8 mouse cellular contexts compared by ENCODE assay signal in genomic region chr1:134708274-134708673, GRCm38 (mm10).
DNase-seq lines count a peak whose midpoint lies in the region; ATAC-seq and TF ChIP-seq lines count a peak whose summit lies in the region.

No protein-coding gene starts in this region.

- DNase-seq in kidney, adult 9 months: no peak
- no peak for DNase-seq in midbrain, postnatal 0 days (ENCODE audit: low spot score)
- DNase-seq in spleen, postnatal 4 days (ENCODE audit: low spot score in 2 of 2): no peak
- DNase-seq in kidney, postnatal 14 days: no peak

- peaks cover 31% of the 10 kb centered on the region for H3K4me1 ChIP-seq in kidney, embryonic 16.5 days (ENCODE audit: insufficient read depth, low read length)
- peaks cover 17% of the 10 kb centered on the region for H3K4me1 ChIP-seq in embryonic facial prominence, embryonic 12.5 days
- H3K4me1 ChIP-seq in hindbrain, embryonic 16.5 days (ENCODE audit: control insufficient read depth, insufficient read depth, low read depth, low read length): peaks cover 20% of the 10 kb centered on the region
- no peaks in the 10 kb centered on the region; the same call in 1 of the 2 replicates for H3K4me1 ChIP-seq in midbrain, postnatal 0 days (ENCODE audit: insufficient read depth, low read length)

- WGBS in kidney, embryonic 16.5 days: 11% methylated on average over 8 of the region's 8 CpGs
- 6% methylated on average over 8 of the region's 8 CpGs for WGBS in embryonic facial prominence, embryonic 12.5 days
- 13% methylated on average over 7 of the region's 8 CpGs for WGBS in hindbrain, embryonic 16.5 days
- 14% methylated on average over 8 of the region's 8 CpGs for WGBS in midbrain, postnatal 0 days

- no peak overlapping the region for H3K9ac ChIP-seq in kidney, embryonic 16.5 days (replicated peaks; ENCODE audit: low read length)
- 0 out of 2 replicates have a peak overlapping the region, but pooled peaks have one; percentile 56 for H3K9ac ChIP-seq in embryonic facial prominence, embryonic 12.5 days
- H3K9ac ChIP-seq in hindbrain, embryonic 16.5 days (ENCODE audit: low read depth, low read length): peak overlapping the region; percentile 77
- no peak overlapping the region for H3K9ac ChIP-seq in midbrain, postnatal 0 days (replicated peaks; ENCODE audit: low read length, poor library complexity, severe bottlenecking)

- no peaks in the 10 kb centered on the region for H3K9me3 ChIP-seq in kidney, embryonic 16.5 days (ENCODE audit: low read length)
- H3K9me3 ChIP-seq in embryonic facial prominence, embryonic 12.5 days: no peaks in the 10 kb centered on the region
- H3K9me3 ChIP-seq in hindbrain, embryonic 16.5 days (ENCODE audit: control insufficient read depth, low read length): no peaks in the 10 kb centered on the region
- H3K9me3 ChIP-seq in midbrain, postnatal 0 days (ENCODE audit: low read length): no peaks in the 10 kb centered on the region

- no peak overlapping the region for H3K27ac ChIP-seq in kidney, embryonic 16.5 days (ENCODE audit: low read length)
- H3K27ac ChIP-seq in embryonic facial prominence, embryonic 12.5 days: no peak overlapping the region
- no peak overlapping the region for H3K27ac ChIP-seq in hindbrain, embryonic 16.5 days (ENCODE audit: low read depth, low read length)
- H3K27ac ChIP-seq in midbrain, postnatal 0 days (ENCODE audit: low read depth, low read length): no peak overlapping the region

- peak overlapping the region; percentile 95 for H3K4me2 ChIP-seq in kidney, embryonic 16.5 days (replicated peaks; ENCODE audit: low read depth, low read length)
- H3K4me2 ChIP-seq in embryonic facial prominence, embryonic 12.5 days (replicated peaks): peak overlapping the region; percentile 98
- H3K4me2 ChIP-seq in hindbrain, embryonic 16.5 days (ENCODE audit: low read length): peak overlapping the region; percentile 99
- peak overlapping the region; percentile 97 for H3K4me2 ChIP-seq in midbrain, postnatal 0 days (ENCODE audit: low read depth, low read length, poor library complexity, severe bottlenecking)

- peaks cover 3% of the 10 kb centered on the region; the same call in 1 of the 2 replicates for H3K27me3 ChIP-seq in kidney, embryonic 16.5 days (ENCODE audit: insufficient read depth, low read length)
- peaks cover 71% of the 10 kb centered on the region for H3K27me3 ChIP-seq in embryonic facial prominence, embryonic 12.5 days
- H3K27me3 ChIP-seq in hindbrain, embryonic 16.5 days (replicated peaks; ENCODE audit: control insufficient read depth, insufficient read depth, low read length): peaks cover 9% of the 10 kb centered on the region
- H3K27me3 ChIP-seq in midbrain, postnatal 0 days (ENCODE audit: insufficient read depth, low read length): peaks cover 9% of the 10 kb centered on the region; the same call in 1 of the 2 replicates

- TF ChIP-seq CTCF in midbrain, postnatal 0 days (IDR thresholded peaks at IDR 0.05): no peak

- peak overlapping the region; percentile 59 for H3K4me3 ChIP-seq in kidney, embryonic 16.5 days (ENCODE audit: low read length)
- peak overlapping the region; percentile 55 for H3K4me3 ChIP-seq in embryonic facial prominence, embryonic 12.5 days
- peak overlapping the region; percentile 63 for H3K4me3 ChIP-seq in hindbrain, embryonic 16.5 days (ENCODE audit: low read length)
- peak overlapping the region; percentile 56 for H3K4me3 ChIP-seq in midbrain, postnatal 0 days (ENCODE audit: low read depth, low read length)

- ATAC-seq in kidney, embryonic 16.5 days (ENCODE audit: low FRiP score, low TSS enrichment): peak; percentile 13; the same call in 1 of the 2 replicates
- no peak for ATAC-seq in embryonic facial prominence, embryonic 12.5 days (ENCODE audit: insufficient number of reproducible peaks, insufficient read depth, low FRiP score, low TSS enrichment)
- no peak for ATAC-seq in hindbrain, embryonic 16.5 days
- ATAC-seq in midbrain, postnatal 0 days (ENCODE audit: low FRiP score): 0 out of 2 replicates have a peak, but pooled peaks have one; percentile 2
- ATAC-seq in granulocyte monocyte progenitor cell, adult 5-6 weeks (replicated peaks; ENCODE audit: poor library complexity, severe bottlenecking): no peak; the same call in 1 of the 2 replicates

- H3K36me3 ChIP-seq in kidney, embryonic 16.5 days (ENCODE audit: insufficient read depth, low read length): no peaks in the 10 kb centered on the region
- no peaks in the 10 kb centered on the region for H3K36me3 ChIP-seq in embryonic facial prominence, embryonic 12.5 days
- no peaks in the 10 kb centered on the region for H3K36me3 ChIP-seq in hindbrain, embryonic 16.5 days (ENCODE audit: control insufficient read depth, insufficient read depth, low read length)
- H3K36me3 ChIP-seq in midbrain, postnatal 0 days (ENCODE audit: insufficient read depth, low read length): no peaks in the 10 kb centered on the region

Comparison
In these comparisons a context has a peak if more than half of its experiments do, and no peak if none do; other contexts are left out.
1. ATAC-seq: peak in kidney, embryonic 16.5 days (single experiment) and midbrain, postnatal 0 days (single experiment); none in embryonic facial prominence, embryonic 12.5 days (single experiment), hindbrain, embryonic 16.5 days (single experiment) and granulocyte monocyte progenitor cell, adult 5-6 weeks (single experiment).
2. H3K9ac ChIP-seq: peak in embryonic facial prominence, embryonic 12.5 days (single experiment) and hindbrain, embryonic 16.5 days (single experiment); none in kidney, embryonic 16.5 days (single experiment) and midbrain, postnatal 0 days (single experiment).
3. Peak in every context shown above with its lines, with median percentiles within 50 percentile points of each other: H3K4me2 ChIP-seq and H3K4me3 ChIP-seq.